Mouse (Mus musculus): Measurements from ENCODE around the gene Cers6. TPM values are rescaled to one million over a fixed set of nuclear protein-coding genes. Genes with fewer than 3 reads are reported as not detected.

Cers6 gene
- total RNA-seq, 2 experiments from 2014 or later = 14.1 to 14.7 TPM

DNA sequence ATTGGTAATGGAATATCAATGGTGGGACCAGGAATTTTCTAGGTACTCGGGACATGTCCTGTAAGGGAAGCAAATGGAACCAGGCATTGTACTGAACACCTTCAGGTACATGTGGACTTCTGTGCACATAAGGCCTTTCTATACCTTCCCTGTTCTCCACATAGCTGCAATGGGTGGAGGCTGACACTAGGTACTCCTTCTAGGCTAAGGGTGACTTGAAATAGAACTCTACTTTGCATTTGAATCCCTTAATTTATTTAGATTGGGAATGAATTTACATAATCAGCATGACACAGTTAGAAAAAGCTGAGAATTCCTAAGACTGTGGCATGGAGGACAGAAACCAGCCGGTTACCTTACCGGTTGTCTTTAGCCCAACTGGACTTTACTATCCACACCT is 186.6 kb downstream of the Cers6 start:
- no peak for DNase-seq
- intact Hi-C loops (cut with DNase I) = no loop called here

DNA sequence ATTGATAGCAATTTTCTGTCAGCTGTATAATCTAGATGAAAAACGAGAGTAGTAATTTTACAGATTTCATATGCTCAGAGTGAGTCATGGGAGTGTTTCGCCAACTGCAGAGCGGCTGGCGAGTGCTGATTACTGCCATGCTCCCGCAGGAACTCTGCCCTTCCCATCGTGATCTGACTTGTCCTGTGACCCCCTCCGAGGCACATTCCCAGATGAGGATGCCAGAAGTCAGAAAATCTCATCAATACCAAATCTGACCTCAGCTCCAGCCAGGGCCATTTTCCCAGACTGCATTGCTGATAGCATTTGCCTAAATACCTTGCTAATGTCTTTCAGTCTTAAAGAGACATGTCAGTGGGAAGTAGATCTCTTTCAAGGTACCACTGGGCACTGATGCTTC is 187.9 kb downstream of the Cers6 start:
- DNase-seq = no peak

DNA sequence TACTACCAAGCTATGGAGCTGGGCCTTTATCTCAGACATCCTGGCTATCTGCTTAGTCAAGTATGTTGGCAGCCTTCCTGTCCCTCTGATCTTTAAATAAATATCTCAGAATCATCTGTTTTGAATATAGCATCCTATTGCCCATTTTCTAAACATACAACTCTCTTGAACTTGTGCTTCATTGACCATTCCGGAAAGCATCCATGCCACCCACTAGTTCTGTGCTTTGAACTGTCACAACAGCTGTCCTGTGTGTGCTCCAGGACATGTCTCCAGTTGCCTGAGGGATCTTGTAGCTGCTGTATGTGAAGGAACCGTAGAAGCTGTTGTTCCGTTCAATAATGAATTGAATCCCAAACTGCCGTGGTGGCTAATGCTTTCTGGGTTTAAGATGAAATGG is 188.9 kb downstream of the Cers6 start:
- DNase-seq = no peak
- intact Hi-C loops (cut with DNase I) = no loop called here

More for the DNA sequence above, 187.9 kb downstream of the Cers6 start:
- intact Hi-C loops (cut with DNase I) = no loop called here

DNA sequence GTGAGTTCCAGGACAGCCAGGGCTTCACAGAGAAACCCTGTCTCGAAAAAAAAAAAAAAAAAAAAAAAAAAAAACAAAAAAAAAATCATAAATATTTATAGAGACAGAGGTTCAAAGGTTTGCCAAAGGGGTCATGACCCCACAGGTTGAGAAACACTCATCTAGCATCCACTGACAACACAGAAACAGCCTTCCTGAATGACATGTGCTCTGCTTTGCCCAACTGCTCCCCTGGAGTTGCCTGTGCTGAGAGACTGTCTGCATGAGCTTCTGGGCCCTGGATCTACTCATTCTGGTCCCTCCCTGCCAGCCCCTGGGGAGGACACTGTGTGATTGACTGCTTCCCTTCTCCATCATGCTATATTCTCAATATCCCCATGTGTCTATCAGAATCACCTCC is 190.4 kb downstream of the Cers6 start:
- intact Hi-C loops (cut with DNase I) = no loop called here

DNA sequence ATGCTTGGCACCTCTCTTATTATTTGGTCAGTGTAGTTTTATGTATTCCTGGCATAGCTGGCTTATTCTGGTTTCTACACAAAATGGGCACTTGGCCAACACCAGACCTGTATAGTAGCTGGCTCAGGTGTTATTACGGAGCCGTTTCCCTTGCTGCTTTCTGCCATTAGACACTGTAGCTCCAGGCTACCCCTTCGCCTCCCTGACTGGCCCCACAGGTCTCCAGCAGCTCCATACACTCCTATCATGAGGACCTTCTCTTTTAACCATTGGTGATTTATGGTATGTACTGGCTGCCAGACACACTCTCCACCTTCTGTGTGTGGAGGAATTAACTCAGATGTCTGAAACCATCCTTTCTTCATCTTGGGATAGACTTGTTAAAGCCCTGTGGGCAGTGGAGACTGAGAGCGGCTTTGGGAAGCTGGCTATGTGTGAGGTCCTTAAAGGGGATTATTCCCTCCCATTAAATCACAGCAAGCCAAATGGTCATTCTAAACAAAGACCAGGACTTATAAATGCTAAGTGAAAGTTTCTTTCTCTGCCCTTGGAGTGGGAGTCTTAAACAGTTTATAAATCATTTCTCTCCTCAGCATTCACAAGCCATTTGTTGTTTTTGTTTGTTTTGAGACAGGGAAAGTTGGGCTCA is 192.1 kb downstream of the Cers6 start:
- intact Hi-C loops (cut with DNase I) = no loop called here
- DNase-seq = no peak

More for the DNA sequence above, 190.4 kb downstream of the Cers6 start:
- DNase-seq = no peak

DNA sequence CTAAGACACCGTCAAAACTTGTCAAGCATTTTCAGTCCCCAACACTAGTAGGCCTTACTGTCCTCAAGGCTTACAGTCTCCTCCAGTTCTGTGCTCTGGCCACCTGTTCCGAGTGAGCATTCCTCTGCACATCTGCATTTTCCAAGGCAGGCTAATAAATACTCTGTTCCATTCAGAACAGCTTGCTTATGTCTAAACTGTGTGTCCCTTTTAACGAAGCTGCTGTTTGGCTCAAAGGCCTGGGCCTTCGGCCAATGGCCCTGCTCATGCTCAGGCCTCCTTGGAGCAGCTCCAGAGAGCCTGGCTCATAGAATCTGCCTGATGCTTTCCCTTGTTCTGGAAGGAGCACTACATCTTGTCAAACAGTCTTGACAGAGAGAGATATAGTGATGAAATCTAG is 193.0 kb downstream of the Cers6 start:
- DNase-seq = peak; percentile 89 to 92
- intact Hi-C loops (cut with DNase I) = no loop called here

DNA sequence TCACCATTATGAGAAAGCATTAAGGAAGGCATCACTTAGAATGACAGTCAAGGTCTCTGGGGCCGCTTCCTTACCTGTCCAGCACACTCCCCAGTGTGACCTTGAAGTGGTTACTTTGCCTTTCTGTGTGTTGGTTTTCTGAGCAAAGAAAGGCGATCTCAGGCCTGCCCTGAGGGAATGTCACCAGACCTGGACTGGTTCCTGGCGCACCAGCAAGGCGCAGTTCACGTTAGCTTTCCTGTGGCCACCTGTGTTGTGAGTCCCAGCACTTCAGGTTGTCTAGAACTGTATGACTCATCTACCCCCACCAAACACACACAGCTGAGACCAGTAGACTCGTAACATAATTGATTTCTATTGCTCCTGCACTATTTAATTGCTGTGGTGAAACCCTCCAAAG is 193.9 kb downstream of the Cers6 start:
- intact Hi-C loops (cut with DNase I) = no loop called here
- DNase-seq = no peak

DNA sequence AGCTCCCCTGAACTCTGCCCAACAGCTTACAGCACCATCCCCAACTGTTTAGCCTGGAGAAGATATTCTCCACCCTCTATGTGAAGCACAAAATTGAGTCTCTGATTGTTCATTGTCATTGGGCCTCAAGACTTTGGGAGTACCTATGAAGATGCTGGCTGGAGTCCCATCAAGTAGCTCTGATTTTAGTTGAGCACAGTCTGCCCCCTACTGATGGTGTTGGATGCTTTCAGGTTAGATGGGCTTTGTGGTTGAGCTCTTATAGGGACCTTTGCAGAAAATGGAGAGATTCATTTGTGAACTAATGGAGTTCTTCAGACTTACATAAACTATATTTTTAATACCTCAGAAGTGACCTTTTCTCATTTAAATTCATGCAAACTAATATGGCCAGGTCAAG is 200.1 kb downstream of the Cers6 start:
- intact Hi-C loops (cut with DNase I) = loop anchor here (5.0 kb wide), 1 partner anchor 279 kb away; no protein-coding TSS in a partner anchor
- DNase-seq = peak in 1 of 2 experiments; percentile 22

DNA sequence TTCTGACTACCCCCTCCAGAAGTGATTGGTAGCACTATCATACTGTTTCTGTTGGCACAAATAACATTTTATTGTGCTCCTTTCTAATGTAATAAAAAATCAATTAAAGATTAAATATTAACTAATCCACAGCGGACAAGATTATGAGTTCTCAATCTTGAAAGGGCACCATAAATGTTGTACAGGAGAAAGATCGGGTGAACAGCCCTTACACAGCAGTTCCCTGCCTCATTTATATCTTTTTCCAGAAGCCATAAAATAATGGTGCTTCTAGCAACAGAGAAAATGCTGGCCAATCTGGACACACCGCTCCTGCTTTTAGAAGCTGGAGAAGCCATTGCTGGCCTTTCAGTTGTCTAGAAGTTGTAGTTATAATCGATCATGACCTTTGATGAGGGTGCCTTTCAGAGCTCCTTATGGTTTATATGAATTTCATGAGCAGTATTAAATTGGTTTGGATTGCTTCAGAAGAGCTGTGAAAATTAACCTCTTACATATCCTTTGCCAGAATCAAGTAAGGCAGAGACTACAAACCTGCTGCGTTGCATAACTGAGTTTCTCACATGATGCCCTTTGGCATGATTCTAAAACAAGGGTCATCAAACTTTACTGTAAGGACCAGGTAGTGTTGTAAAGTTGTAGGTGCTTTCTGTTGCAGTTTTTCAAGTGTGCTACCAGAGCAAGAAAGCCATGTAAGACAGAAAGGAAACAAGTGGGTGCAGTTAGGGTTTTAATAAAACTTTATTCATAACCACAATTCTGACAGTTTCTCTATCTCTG is 200.9 kb downstream of the Cers6 start:
- intact Hi-C loops (cut with DNase I) = loop anchor here (5.0 kb wide), 1 partner anchor 280 kb away; no protein-coding TSS in a partner anchor
- DNase-seq = no peak

DNA sequence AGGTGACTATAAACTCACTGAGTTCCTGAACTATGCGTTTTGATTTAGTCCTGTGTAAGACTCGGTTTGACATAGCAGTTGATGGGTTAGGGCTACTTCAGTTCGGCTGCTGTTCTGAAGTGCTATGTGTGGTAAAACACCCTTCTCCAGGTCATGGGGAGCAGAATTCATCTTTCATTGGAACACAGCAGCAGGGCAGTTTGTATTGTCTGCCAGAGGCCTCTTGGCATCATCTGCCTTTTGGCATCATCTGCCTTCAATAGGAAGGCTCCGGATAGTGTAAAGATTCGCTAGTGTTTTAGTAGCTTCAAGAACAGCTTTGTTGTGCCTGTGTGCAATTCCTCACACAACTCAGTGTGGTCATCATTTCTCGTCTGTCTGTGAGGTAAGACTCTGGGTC is 203.5 kb downstream of the Cers6 start:
- intact Hi-C loops (cut with DNase I) = loop anchor here (5.0 kb wide), 1 partner anchor 282 kb away; no protein-coding TSS in a partner anchor
- no peak for DNase-seq

DNA sequence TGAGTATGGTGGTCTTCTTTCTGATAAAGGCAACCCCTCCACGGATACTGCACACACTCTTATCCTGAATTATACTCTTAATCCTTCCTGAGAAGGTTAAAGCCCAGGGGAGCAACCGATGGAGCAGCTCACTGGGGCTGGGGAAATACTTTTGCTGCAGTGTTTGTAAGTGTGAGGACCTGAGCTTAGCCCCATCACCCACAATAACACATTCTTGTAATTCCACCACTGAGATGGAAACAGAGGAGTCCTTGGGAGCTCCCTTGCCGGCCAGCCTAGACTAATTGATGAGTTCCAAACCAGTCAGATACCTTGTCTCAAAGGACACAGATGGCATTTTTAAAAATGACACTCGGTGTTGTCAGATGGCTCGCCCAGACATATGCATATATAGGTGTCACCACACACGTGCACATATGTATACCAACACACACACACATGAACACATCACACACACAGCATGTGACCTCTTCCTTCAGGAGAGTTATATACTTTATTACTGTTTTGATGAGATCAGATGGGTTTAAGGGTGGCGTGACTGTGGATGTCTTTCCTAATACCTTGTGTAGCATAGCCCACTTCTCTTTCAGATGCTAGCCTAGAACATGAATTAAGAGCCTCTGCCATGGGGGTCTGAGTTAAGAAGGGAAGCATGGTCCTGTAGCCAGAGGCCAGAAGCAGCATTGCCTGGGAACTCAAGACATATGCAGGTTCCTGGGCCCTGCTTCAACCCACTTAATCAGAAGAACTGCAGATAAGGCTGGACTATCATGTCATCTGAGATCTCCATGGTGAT is 210.4 kb downstream of the Cers6 start:
- DNase-seq = no peak
- intact Hi-C loops (cut with DNase I) = no loop called here

DNA sequence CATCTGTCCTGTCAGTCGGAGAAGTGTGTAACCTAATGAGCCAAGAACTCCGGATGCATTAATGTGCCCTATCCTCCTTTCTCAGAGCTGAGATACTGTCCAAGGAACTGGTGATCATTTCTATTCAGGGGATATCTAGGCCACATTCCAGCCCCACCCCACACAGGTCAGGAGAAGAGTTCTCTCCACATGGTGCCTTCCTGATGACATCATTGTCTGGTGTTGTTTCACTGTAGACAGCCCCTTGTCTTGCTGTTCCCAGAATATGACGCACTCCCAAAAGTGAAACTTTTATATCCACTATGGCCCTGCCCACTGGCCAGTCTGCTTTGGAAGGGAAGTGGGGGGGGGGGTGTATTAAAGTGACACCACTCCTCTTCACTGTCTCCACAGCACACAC is 215.9 kb downstream of the Cers6 start:
- peak in 1 of 2 experiments; percentile 12 for DNase-seq
- intact Hi-C loops (cut with DNase I) = no loop called here

DNA sequence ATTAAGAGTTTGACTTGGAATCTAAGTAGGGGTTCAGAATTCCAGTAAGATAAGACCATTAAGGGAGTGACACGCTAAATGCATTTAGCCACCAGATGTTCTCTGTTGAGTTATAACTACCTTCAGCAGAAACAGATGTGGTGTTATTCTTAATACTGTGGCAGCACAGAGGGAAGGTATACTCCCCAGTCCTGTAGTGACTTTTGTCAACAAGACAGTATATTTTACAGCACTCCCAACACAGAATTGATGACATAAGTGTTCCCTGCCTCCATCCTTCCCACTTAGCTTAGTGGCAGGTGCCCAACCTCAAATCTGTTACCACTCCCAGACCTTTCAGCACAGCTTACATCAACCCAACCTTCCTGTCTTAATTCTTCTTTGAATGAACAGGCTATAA is 219.5 kb downstream of the Cers6 start:
- intact Hi-C loops (cut with DNase I) = no loop called here
- DNase-seq = peak in 1 of 2 experiments; percentile 16

DNA sequence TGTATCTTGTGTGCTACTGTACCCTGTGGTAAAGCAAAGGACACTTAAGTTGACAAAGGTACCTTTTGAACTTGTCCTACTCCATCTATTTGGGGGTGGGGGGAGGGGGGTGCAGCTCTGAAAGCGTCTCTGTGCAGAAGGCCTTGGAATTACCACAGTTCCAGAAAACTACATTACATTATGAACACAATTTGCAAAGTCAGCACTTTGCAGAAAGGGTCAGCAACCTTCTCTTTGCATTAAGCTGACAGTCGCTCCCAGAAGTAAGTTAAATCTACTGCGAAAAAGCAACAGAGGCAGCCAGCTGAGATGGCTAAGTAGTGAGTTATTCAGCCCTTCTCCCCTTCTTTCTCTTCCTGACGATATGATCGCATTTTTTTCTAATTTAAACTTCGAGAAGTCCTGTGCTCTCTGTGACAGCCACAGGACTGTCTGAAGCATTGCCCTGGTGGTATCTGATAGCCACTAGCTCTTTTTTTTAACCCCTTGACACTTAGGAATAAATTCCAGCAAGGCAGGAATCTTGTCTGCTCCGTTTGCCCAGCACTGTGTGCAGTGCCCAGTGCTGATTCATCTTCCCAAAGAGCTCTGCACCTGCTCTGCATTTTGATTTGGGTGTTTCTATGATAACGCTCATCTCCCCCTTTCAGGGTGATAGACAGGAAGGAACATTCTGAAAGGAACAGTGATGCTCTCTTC is 221.4 kb downstream of the Cers6 start:
- intact Hi-C loops (cut with DNase I) = no loop called here
- no peak for DNase-seq

DNA sequence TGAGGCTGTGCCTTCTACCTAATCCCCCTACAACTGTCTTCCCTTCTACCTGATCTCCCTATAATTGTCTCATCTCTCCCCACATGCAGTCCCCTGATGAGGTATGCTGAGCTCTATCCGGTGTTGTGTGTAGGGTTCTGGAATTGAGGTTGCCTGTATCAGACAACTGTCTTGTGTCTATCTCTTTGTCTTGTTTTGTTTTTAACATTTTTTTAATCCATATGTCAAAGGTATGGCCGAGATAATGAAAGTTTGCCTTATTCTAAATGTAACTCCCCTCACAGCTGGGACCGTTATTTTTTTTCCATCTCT is 221.9 kb downstream of the Cers6 start:
- intact Hi-C loops (cut with DNase I) = no loop called here
- no peak for DNase-seq

DNA sequence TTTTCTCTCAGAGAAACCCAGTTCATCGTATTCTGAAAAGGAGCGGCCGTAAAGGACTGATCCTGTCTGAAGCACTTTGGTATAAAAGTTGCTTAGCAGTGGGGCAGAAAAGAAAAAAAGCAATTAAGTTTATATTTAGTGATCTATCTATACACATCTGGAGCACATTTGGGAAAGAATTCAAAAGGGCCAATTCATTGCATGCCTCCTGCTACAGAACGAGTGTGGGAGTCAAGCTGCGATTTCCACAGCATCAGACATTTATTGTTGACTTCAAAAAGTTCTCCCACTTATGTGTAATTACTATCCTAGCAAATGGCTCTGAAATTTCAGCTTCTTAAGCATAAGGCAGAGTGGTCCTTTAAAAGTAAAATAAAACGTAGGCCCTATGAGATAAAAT is 223.2 kb downstream of the Cers6 start:
- intact Hi-C loops (cut with DNase I) = no loop called here
- DNase-seq = no peak

DNA sequence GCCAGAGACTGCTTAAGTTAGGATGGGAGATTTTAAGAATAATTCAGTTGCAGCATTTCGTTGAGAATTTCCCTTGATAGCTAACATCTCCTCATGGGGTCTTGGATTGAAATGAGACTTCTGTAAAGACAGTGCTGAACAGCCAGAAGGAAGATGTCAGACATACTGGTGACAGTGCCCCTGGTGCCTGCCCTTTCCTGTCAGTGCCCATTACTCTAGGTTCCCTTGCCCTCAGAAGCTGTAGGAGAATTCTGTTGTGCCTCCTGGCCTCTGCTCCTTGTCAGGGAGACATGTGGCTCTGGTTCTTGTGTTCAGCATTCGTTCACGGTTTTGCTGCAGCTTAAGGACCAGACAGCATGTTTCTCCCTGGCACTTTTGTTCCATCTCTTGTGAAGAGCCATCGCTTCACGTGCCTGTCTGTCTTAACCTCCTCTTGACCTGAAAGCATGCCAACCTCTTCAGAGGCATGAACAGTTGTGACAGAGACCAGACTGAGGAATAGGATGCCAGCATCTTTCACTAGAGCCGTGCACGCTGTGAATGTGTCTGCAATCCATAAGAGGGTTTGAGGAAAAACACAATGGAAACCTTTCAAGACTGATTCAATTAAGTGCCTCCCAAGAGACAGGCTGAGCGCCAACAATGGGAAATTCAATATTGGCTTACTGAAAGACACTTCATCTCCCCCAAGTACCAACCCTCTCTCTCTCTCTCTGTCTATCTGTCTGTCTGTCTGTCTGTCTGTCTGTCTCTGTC is 225.4 kb downstream of the Cers6 start:
- no peak for DNase-seq
- intact Hi-C loops (cut with DNase I) = no loop called here

DNA sequence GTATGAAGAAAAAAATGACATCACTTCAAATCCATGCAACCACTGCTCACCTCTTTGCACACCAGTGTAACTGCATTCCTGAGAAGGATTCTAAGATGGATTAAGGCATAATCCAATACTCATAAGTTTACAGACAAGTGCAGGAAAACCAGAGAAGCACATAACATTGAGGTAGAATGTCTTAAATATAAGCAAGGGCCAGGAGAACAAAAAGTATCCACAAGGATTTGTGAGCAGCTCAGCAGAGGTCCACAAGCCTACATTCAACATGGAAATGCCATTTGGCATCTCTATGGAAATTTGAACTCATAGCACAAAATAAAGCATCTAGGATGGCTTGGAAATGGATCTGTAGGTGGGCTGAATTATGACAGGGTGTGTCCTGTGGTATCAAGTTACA is 234.6 kb downstream of the Cers6 start:
- intact Hi-C loops (cut with DNase I) = no loop called here
- DNase-seq = no peak

DNA sequence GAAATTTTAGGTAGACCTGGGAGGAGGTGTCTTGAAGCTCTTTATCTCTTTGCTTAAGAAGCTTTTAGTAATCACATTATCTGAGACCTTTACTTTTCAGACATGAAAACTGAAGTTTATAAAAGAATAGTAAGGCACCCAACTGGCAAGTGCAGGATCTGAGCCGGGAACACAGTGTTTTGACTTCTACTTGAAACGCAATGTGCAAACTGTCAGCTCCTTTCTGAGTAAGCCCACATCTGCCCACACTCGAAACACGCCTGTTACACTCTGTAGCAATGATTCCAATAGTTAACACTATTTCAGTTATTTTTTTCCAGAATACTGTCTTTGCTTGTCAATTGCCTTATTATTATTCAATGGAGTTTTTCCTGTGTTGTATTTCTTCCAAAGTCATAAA is 235.6 kb downstream of the Cers6 start:
- no peak for DNase-seq
- intact Hi-C loops (cut with DNase I) = no loop called here

DNA sequence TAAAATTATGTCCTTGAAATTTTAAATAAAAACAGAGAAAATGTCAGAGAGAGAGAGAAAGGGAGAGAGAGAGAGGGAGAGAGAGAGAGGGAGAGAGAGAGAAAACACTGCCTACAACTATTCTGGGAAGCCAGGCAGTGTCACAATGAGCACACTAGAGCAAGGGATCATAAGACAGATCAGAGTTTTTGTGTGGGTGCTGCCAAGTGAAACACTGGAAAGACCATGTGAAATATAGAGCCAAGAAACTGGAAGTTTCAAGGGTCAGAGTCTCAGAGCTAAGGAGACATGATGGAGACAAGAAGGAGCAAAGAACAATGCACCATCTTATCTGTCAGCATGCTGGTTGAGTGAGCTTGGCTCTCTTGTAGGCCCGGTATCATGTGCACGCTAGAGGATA is 236.3 kb downstream of the Cers6 start:
- DNase-seq = no peak
- intact Hi-C loops (cut with DNase I) = no loop called here
